Comparison of ENCODE assay signal across 9 mouse cellular contexts in the genomic region with DNA sequence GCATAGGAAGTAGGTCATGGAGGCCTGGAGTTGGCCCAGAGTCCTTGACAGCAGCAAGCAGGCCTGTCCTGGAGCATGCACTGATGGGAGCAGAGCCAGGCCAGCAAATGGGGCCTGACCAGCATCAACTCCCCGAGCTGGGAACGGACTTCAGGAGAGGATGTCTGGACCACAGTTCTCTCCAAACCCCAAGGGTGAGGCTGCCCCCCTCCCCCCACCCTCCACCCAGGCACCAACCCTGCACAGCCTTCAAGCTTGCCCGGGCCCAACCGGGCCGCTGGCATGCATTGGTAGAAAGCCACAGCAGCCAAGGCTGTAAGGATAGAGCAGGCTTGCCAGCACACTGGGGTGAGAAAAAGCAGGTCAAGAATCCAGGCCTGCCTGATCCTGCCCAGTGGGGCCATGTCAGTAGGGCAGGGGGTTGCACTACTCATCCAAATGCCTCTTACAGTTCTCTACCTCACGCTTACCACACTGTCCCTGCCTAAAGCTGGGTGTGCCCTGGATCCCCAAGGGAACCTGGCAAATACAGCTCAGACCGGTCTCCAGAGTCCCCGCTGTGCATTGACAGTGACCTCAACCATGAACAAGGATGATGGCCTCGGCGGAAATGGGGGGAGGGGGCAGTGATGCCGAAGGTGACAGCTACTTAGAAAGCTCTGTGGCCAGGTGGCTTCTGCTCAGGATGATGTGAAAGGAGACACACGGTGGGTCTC. TPM values are rescaled to one million over a fixed set of nuclear protein-coding genes. Genes with fewer than 3 reads are reported as not detected.
DNase-seq lines count a peak whose midpoint lies in the region; TF ChIP-seq lines count a peak whose summit lies in the region.
"Had no signal": no experiment of that assay in that cellular context is flagged by ENCODE, and none has a peak within 500 bp of the region (broad histone marks: within the 10 kb centered on the region; RNA-seq: fewer than 3 reads in every experiment).

No protein-coding gene starts in this region.

- H3K27ac ChIP-seq in layer of hippocampus, adult 2 months, result no peak overlapping the region

- no peak for TF ChIP-seq CTCF in layer of hippocampus, adult 2 months (conservative IDR thresholded peaks at IDR 0.05)

- H3K4me3 ChIP-seq in layer of hippocampus, adult 2 months, result no peak overlapping the region

- DNase-seq in adrenal gland, adult 2 months, result peak; percentile 81
- no peak for DNase-seq in adrenal gland, postnatal 4 days (ENCODE audit: low spot score in 2 of 2)
- DNase-seq in spleen, adult 12 weeks (ENCODE audit: low spot score), result peak; percentile 33
- DNase-seq in spleen, postnatal 4 days (ENCODE audit: low spot score in 2 of 2), result no peak
- peak; percentile 69 to 77 for DNase-seq in cerebellum, postnatal 10 days
- DNase-seq in natural killer cell, adult 2 months (ENCODE audit: low spot score in 2 of 2), result peak; percentile 40 to 78
- DNase-seq in layer of hippocampus, adult 2 months (ENCODE audit: low spot score in 2 of 2), result no peak
- DNase-seq in right cerebral cortex, adult 18-20 months, result no peak
- DNase-seq: right cerebral cortex, postnatal 4 days had no signal

RNA-seq across cellular contexts. Expression of gene Osgin1, which starts 6.1 kb away (rescaled TPM):
- total RNA-seq in adrenal gland, adult 2 months (2021), result 100 to 1,000 TPM; 123 to 166 TPM
- polyA plus RNA-seq in adrenal gland, adult 2 months (2012; rRNA removed), result 266 and 274 TPM in 2 replicates
- total RNA-seq in adrenal gland, postnatal 4 days (2021), result 10 to 100 TPM; 46.6 to 90.7 TPM
- 1 to 10 TPM in 1 of 2 experiments, under 1 TPM in 1; 0.18 to 1.3 TPM for total RNA-seq in layer of hippocampus, adult 2 months (2021)

RNA-seq across cellular contexts. Expression of gene Necab2, which starts 18.7 kb away (rescaled TPM):
- total RNA-seq in adrenal gland, adult 2 months (2021), result 1 to 10 TPM; 6.5 to 8.2 TPM
- 6.8 and 8.4 TPM in 2 replicates for polyA plus RNA-seq in adrenal gland, adult 2 months (2012; rRNA removed)
- 10 to 100 TPM; 19.4 to 20.8 TPM for total RNA-seq in adrenal gland, postnatal 4 days (2021)
- 100 to 1,000 TPM in 1 of 2 experiments, 10 to 100 TPM in 1; 99.0 to 104 TPM for total RNA-seq in layer of hippocampus, adult 2 months (2021)

RNA-seq across cellular contexts. Expression of gene Mlycd, which starts 33.1 kb away (rescaled TPM):
- total RNA-seq in adrenal gland, adult 2 months (2021), result 10 to 100 TPM; 41.8 to 69.4 TPM
- 110 and 118 TPM in 2 replicates for polyA plus RNA-seq in adrenal gland, adult 2 months (2012; rRNA removed)
- 10 to 100 TPM; 33.7 to 39.1 TPM for total RNA-seq in adrenal gland, postnatal 4 days (2021)
- 10 to 100 TPM; 29.1 to 30.8 TPM for total RNA-seq in layer of hippocampus, adult 2 months (2021)

Comparison
In these comparisons a context has a peak if more than half of its experiments do, and no peak if none do; other contexts are left out.
1. DNase-seq: peak in adrenal gland, adult 2 months (single experiment), spleen, adult 12 weeks (single experiment), cerebellum, postnatal 10 days (2 of 2) and natural killer cell, adult 2 months (2 of 2); none in adrenal gland, postnatal 4 days (0 of 2), spleen, postnatal 4 days (0 of 2), layer of hippocampus, adult 2 months (0 of 2) and right cerebral cortex, adult 18-20 months (single experiment).
2. RNA of gene Osgin1, which starts 6.1 kb away (total RNA-seq): 123 to 166 TPM in adrenal gland, adult 2 months and 46.6 to 90.7 TPM in adrenal gland, postnatal 4 days; 0.18 to 1.3 TPM in layer of hippocampus, adult 2 months; every median in the first group is over 10 times any median in the second.
3. RNA of gene Necab2, which starts 18.7 kb away (total RNA-seq): 99.0 to 104 TPM in layer of hippocampus, adult 2 months; 19.4 to 20.8 TPM in adrenal gland, postnatal 4 days and 6.5 to 8.2 TPM in adrenal gland, adult 2 months; every median in the first group is over 4 times any median in the second.